Mouse (Mus musculus): ENCODE results near the gene Rps6ka2.

GRCm38 (mm10) chr17:7143885-7144518, 25.9 kb upstream of the Rps6ka2 start:
- TF ChIP-seq POLR2A (IDR thresholded peaks at IDR 0.05; ENCODE audit: borderline replicate concordance, extremely low read depth, insufficient read depth, insufficient read length, poor library complexity, severe bottlenecking) (no peak), CTCF (IDR thresholded peaks at IDR 0.05; ENCODE audit: borderline replicate concordance, extremely low read depth, insufficient read depth, insufficient read length) (no peak)
